Mouse (Mus musculus) stomach, postnatal 0 days (tissue): Measurements from ENCODE around the gene Urad. TPM values are rescaled to one million over a fixed set of nuclear protein-coding genes. Genes with fewer than 3 reads are reported as not detected.
A peak's percentile ranks its signal among the peaks of the same experiment; 100 is the strongest.

Experiments
- ATAC-seq: fragments of 200-750 bp; cut with Nextera tagmentation; 2 replicates; pipeline ENCODE4 v1.8.0; 2017; ENCODE audit not compliant: low FRiP score, low TSS enrichment
- DNase-seq: peaks from one replicate; pipeline ENCODE4 v3.0.0-alpha.2; 2016; ENCODE audit warnings: low spot score
- H3K27ac ChIP-seq: fragments of 300-500 bp; sonication (generic); replicated peaks from 2 replicates; pipeline ENCODE4 v1.5.1; 2014; ENCODE audit warnings: mild to moderate bottlenecking, control low read depth
- H3K27me3 ChIP-seq: fragments of 300-500 bp; sonication (generic); 2 replicates; pipeline ENCODE4 v1.6.1; 2014; ENCODE audit warnings: low read length; ENCODE audit not compliant: control insufficient read depth, insufficient read depth
- H3K36me3 ChIP-seq: fragments of 300-500 bp; sonication (generic); 2 replicates; pipeline ENCODE4 v1.6.1; 2014; ENCODE audit warnings: low read length, mixed read lengths; ENCODE audit not compliant: control insufficient read depth, insufficient read depth
- H3K4me1 ChIP-seq: fragments of 300-500 bp; sonication (generic); replicated peaks from 2 replicates; pipeline ENCODE4 v1.6.1; 2014; ENCODE audit warnings: antibody characterized with exemption; ENCODE audit not compliant: control insufficient read depth, insufficient read depth
- H3K4me2 ChIP-seq: fragments of 300-500 bp; sonication (generic); replicated peaks from 2 replicates; pipeline ENCODE4 v1.6.1; 2014; ENCODE audit warnings: low read depth, mild to moderate bottlenecking, control low read depth, moderate library complexity
- H3K4me3 ChIP-seq: fragments of 300-500 bp; sonication (generic); 2 replicates; pipeline ENCODE4 v1.5.1; 2014; ENCODE audit warnings: low read depth, low read length, control low read depth
- H3K9ac ChIP-seq: fragments of 300-500 bp; sonication (generic); 2 replicates; pipeline ENCODE4 v1.6.1; 2014; ENCODE audit warnings: mild to moderate bottlenecking, low read length, control low read depth, mixed read lengths
- H3K9me3 ChIP-seq: fragments of 300-500 bp; sonication (generic); 2 replicates; pipeline ENCODE4 v1.6.1; 2016; ENCODE audit warnings: low read length; ENCODE audit not compliant: control insufficient read depth
- CTCF ChIP-seq: IDR thresholded peaks from 2 replicates; pipeline ENCODE4 v1.5.1; 2016; ENCODE audit warnings: antibody characterized with exemption, low read depth, mild to moderate bottlenecking, moderate library complexity
- EP300 ChIP-seq: optimal IDR thresholded peaks from 2 replicates; pipeline ENCODE3; 2016; ENCODE audit warnings: antibody characterized with exemption
- WGBS: fragments of 180-500 bp; shearing (Covaris S2); extraction: QIAGEN DNeasy Blood & Tissue Kit; methylation state at CpG from one replicate; pipeline ENCODE4 v1.1.7; 2014; 5-methylcytosine and 5-hydroxymethylcytosine counted together
- polyA plus RNA-seq: library from polyadenylated mRNA; unstranded; fragments of >200 nt; fragmentation: Nextera tagmentation; extraction: Ambion mirVana; gene quantifications from 2 replicates; pipeline ENCODE4 v1.2.1, GENCODE M21; 2015

The Urad gene
- polyA plus RNA-seq, 1 experiment from 2014 or later: not detected

GRCm38 (mm10) chr5:147300917-147301780 lies 21.1 kb downstream of the Urad start:
- peaks cover 34% of the 10 kb centered on the region for H3K27me3 ChIP-seq
- H3K9ac ChIP-seq: no peak overlapping the region
- H3K4me2 ChIP-seq: no peak overlapping the region
- no peaks in the 10 kb centered on the region for H3K4me1 ChIP-seq
- WGBS: 6% methylated on average over 21 of the region's 21 CpGs
- H3K36me3 ChIP-seq: no peaks in the 10 kb centered on the region
- TF ChIP-seq CTCF (no peak), EP300 (no peak)
- H3K27ac ChIP-seq: no peak overlapping the region
- H3K4me3 ChIP-seq: no peak overlapping the region
- ATAC-seq (no peak), DNase-seq (no peak)
- H3K9me3 ChIP-seq: no peaks in the 10 kb centered on the region

- Histone ChIP-seq H3K9me3 (no peaks in the 10 kb centered on the region), H3K27me3 (peaks cover 26% of the 10 kb centered on the region), H3K4me1 (no peaks in the 10 kb centered on the region), H3K27ac (no peak overlapping the region), H3K4me2 (peak overlapping the region; percentile 40), H3K4me3 (no peak overlapping the region), H3K36me3 (no peaks in the 10 kb centered on the region), H3K9ac (no peak overlapping the region)
- 3% methylated on average over 4 of the region's 4 CpGs for WGBS
- TF ChIP-seq CTCF: no peak
- ATAC-seq (peak; percentile 23; the same call in 1 of the 2 replicates), DNase-seq (no peak)
Observed at GRCm38 (mm10) chr5:147300001-147300363, 22.3 kb downstream of the Urad start.

GRCm38 (mm10) chr5:147299255-147300000 lies 22.8 kb downstream of the Urad start:
- peak; percentile 88 for DNase-seq
- H3K4me2 ChIP-seq: peak overlapping the region; percentile 40
- peak; percentile 93 for ATAC-seq
- TF ChIP-seq CTCF (peak; percentile 78), EP300 (no peak)
- no peaks in the 10 kb centered on the region for H3K9me3 ChIP-seq
- H3K9ac ChIP-seq: no peak overlapping the region
- peaks cover 23% of the 10 kb centered on the region for H3K27me3 ChIP-seq
- H3K27ac ChIP-seq: no peak overlapping the region
- H3K36me3 ChIP-seq: no peaks in the 10 kb centered on the region
- no peak overlapping the region for H3K4me3 ChIP-seq
- WGBS: 1% methylated on average over 41 of the region's 41 CpGs
- H3K4me1 ChIP-seq: no peaks in the 10 kb centered on the region

GRCm38 (mm10) chr5:147297249-147297648 lies 25.0 kb downstream of the Urad start:
- no peak overlapping the region for H3K4me3 ChIP-seq
- peaks cover 13% of the 10 kb centered on the region for H3K27me3 ChIP-seq
- H3K9ac ChIP-seq: no peak overlapping the region
- WGBS: 50% methylated on average over 5 of the region's 5 CpGs
- DNase-seq (no peak), ATAC-seq (no peak)
- no peak overlapping the region for H3K4me2 ChIP-seq
- H3K4me1 ChIP-seq: no peaks in the 10 kb centered on the region
- H3K27ac ChIP-seq: no peak overlapping the region
- no peaks in the 10 kb centered on the region for H3K9me3 ChIP-seq
- H3K36me3 ChIP-seq: no peaks in the 10 kb centered on the region
- TF ChIP-seq CTCF (no peak), EP300 (no peak)

- no peak overlapping the region for H3K4me2 ChIP-seq
- 14% methylated on average over 20 of the region's 20 CpGs for WGBS
- no peak overlapping the region for H3K9ac ChIP-seq
- no peak overlapping the region for H3K27ac ChIP-seq
- DNase-seq (peak; percentile 87), ATAC-seq (peak; percentile 73)
- no peaks in the 10 kb centered on the region for H3K4me1 ChIP-seq
- peaks cover 5% of the 10 kb centered on the region; the same call in 1 of the 2 replicates for H3K27me3 ChIP-seq
- H3K4me3 ChIP-seq: no peak overlapping the region
- H3K9me3 ChIP-seq: no peaks in the 10 kb centered on the region
- TF ChIP-seq EP300: no peak
- TF ChIP-seq CTCF: peak; percentile 73
- H3K36me3 ChIP-seq: no peaks in the 10 kb centered on the region
Observed at GRCm38 (mm10) chr5:147294121-147294520, 28.1 kb downstream of the Urad start.
